Mouse (Mus musculus) urinary bladder, adult 2 months (tissue): ENCODE measurements around the gene Pa2g4. TPM values are rescaled to one million over a fixed set of nuclear protein-coding genes. Genes with fewer than 3 reads are reported as not detected.
A peak's percentile ranks its signal among the peaks of the same experiment; 100 is the strongest.

ENCODE experiments used
- DNase-seq: peaks from one replicate; pipeline ENCODE4 v3.0.0; 2022; ENCODE audit warnings: low spot score
- polyA plus RNA-seq: library from polyadenylated mRNA; depleted of rRNA; stranded (reverse); fragments of >200 nt; gene quantifications from 2 replicates; pipeline ENCODE4 v1.2.3, GENCODE M21; 2012

The Pa2g4 gene
- polyA plus RNA-seq, 1 experiment = 74.1 TPM

DNA sequence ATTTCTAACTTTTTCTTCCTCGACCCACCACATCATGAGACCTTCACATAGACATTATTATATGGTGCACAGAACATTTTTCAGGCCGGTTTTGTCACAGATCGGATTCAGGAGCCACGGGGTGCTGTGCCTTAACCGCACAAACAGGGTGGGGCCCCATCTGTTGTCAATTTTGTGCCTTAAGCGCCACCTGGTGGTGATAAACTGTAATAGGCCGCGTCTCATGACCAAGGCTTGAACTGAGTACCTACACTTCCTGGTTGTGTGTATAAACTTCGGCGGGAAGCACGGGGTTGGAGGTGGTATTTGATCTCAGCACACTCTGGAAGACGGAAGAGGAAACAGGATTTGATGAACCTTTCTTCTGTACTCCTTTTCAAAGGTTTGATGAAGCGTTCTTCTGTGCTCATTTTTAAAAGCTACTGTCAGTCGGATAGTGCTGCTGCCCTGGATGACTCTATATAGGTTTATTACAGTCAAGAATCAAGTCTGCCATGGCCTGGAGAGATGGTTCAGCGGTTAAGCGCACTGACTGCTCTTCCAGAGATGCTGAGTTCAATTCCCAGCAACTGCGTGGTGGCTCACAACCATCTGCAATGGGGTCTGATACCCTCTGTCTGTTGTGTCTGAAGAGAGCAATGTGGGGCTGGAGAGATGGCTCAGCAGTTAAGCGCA, 29.4 kb downstream of the Pa2g4 start:
- peak; percentile 66 for DNase-seq

GRCm38 (mm10) chr10:128535624-128536265, 30.0 kb downstream of the Pa2g4 start:
- DNase-seq = no peak

GRCm38 (mm10) chr10:128535206-128535605, 30.6 kb downstream of the Pa2g4 start:
- DNase-seq = no peak

DNA sequence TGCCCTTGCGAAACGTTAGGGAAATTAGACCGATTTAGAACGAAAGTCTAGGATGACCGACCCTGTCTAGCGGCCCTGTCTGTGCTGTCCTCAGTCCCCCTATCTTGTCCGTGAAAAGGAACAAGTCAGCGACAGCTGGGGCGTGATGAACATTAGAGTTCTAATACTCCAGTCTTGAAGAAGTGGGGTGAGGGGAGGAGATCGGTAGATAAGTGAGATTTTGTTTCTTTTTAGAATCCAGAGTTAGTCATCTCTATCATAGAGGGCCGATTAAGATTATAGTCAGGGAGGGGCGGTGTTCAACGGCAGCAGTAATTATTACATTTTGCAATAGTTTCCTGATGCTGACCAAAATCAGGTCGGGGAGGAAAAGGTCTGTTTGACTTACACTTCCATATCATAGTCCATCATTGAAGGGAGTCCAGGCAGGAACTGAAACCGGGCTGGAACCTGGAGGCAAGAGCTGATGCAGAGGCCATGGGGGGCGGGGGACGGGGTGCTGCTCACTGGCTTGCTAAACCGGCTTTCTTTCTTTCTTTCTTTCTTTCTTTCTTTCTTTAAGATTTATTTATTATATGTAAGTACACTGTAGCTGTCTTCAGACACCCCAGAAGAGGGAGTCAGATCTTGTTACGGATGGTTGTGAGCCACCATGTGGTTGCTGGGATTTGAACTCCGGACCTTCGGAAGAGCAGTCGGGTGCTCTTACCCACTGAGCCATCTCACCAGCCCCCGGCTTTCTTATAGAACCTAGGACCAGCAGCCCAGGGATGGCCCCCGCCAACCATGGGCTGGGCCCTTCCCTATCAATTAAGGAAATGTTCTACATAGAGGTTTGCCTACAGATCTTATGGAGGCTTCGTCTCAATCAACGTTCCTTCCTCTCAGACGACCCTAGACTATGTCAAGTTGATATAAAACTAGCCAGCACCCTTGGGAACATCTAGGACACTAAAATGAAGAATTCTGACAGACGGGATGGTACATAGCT, 39.1 kb downstream of the Pa2g4 start:
- no peak for DNase-seq

DNA sequence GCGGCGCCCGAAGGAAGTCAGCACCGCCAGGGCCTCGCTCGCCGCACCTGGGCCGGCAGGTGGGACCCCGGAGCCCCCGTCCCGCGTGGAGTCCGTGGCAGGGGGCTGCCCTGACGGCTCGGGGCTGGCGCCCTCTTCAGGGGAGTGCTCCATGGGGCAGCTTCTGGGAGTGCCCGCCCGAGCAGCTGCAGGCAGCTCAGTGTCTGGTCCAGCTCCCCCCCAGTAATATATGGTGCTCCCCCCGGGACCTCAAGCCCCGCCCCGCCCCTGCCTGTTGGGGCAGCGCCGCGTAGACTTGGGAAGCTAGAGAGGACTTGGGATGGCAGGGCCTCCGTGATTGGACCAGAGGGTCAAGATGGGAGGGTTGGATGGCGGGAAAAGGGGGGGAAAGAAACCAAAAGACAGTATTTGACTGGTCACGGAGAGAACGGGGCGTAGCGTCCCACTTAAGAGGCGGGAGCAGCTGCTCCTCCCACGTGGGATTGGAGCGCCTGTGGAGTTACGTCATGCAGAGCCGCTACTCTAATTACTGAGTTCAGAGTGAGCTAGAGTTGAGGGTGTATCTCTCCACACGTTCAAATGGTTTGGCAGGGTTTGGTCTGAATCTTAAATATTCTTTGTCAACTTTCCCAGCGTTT, 40.0 kb downstream of the Pa2g4 start, which contains the start of gene Esyt1:
Gene Esyt1, minus strand, starts transcription at position 201 of the 638 bp plus-strand sequence.
- DNase-seq = peak; percentile 89

GRCm38 (mm10) chr10:128524732-128525662, 40.8 kb downstream of the Pa2g4 start:
- no peak for DNase-seq

- no peak for DNase-seq
These were observed 41.6 kb downstream of the Pa2g4 start for GRCm38 (mm10) chr10:128524111-128524731.

DNA sequence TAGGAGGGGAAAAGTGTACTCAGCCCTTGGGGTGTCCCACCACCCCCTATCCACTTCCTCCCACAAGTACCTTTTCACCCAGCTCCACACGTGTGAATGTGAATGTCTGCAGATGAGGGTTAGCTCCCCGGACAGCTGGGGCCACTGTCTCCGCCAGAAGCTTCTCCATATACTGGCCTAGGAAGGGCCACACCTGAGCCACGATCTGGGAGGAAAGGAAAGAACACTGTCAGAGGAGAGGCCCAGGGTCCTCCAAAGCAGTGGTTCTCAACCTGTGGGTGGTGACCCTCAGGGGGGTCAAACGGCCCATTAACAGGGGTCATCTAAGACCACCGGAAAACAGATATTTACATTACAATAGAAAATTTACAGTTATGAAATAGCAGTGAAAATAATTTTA, 43.4 kb downstream of the Pa2g4 start:
- no peak for DNase-seq

DNA sequence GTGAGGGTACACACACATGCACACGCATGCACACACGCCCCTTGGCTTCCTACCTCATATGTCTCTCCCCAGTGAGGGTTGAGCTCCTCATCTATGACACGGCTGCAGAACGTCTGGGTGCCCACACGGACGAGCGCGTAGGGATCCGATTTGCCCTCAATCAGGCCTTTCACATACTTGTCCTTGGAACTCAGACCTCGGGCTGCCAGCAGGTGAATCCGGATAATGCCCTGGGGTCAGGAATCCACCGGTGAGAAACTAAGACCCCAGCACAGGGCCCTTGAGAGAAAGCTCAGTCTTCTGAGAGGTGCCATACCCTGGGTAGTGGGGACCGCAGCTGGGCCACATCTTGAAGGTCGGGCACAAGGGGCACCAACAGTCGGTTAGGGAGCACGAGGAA, 45.2 kb downstream of the Pa2g4 start:
- no peak for DNase-seq

- no peak for DNase-seq
These were observed 47.0 kb downstream of the Pa2g4 start for GRCm38 (mm10) chr10:128518833-128519232.

- DNase-seq = no peak
These were observed 49.1 kb downstream of the Pa2g4 start for GRCm38 (mm10) chr10:128516677-128517076.

GRCm38 (mm10) chr10:128516029-128516428, 49.8 kb downstream of the Pa2g4 start:
- no peak for DNase-seq

- DNase-seq = no peak
These were observed 50.7 kb downstream of the Pa2g4 start for GRCm38 (mm10) chr10:128515044-128515443.

GRCm38 (mm10) chr10:128511761-128512160, 54.0 kb downstream of the Pa2g4 start:
- no peak for DNase-seq

DNA sequence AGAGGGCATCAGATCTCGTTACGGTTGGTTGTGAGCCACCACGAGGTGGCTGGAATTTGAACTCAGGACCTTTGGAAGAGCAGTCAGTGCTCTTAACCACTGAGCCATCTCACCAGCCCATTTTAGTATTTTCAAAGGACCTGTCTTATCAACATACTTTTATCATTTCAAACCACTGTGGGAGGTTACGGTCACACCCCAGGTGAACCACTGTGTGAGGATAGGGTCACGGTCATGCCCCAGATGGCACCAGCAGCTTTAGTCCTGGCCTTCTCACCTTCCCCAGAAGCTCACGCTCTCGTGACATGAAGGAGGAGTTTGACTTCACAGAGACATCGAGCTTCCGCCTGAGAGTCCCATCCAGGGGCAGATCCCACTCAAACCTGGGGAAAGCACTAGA, 54.6 kb downstream of the Pa2g4 start:
- no peak for DNase-seq

DNA sequence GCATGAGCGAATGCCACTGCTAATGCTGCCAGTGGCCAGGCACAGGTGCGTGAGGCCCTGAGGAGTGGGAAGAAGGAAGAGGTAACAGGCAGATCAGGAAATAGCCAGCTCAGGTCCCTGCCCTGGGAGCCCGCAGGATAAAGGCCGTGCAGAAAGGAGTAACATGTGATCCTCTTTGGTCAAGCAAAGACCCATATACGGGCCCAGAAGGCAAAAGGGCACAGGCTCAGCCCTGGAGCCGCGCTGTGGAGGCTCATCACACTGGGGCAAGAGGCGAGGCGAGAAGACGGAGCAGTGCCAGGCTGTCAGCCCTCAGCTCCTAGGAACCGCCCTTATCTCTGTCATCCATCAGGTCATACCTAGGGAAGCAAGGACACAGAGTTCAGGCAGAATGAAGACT, 55.5 kb downstream of the Pa2g4 start:
- no peak for DNase-seq

DNA sequence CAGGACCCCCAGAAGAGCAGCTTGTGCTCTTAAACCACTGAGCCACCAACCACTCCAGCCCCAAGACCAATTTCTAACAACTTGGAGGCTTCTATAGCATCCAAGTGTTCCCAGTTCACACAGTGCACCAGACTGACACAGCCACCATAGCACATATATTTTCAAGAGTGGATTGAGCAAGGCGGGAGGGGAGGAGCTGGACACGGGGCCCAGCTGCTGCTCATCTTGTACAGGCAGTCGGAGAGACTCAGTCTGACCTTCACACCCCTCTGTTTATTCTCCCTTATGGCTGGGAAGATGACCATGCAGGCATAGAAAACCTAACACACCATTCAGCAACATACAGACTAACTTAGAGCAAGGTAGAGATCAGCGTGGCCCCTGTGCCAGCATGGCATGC, 56.0 kb downstream of the Pa2g4 start:
- no peak for DNase-seq

GRCm38 (mm10) chr10:128509203-128509602, 56.6 kb downstream of the Pa2g4 start:
- no peak for DNase-seq

DNA sequence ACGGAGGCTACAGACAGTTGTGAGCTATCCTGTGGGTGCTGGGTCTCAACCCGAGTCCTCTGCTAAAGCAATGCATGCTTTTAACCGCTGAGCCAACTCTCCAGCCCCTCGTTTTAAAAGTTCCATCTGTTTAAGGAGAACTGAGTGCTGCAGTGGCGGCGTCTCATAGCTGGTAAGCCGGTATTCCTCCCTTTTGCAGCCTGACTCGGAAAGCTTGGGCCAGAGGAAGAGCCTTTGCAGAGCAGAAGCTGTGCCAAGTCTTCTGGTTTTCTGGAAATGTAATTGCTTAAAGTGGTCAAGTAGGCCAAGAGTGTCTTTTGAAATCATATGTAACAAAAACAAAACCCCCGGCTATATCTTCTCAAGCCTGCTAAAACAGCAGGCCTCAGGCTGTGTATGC, 57.5 kb downstream of the Pa2g4 start:
- DNase-seq = no peak
